Mouse (Mus musculus) layer of hippocampus, adult 8-10 months (tissue): ENCODE results near the gene Olfr930. TPM values are rescaled to one million over a fixed set of nuclear protein-coding genes. Genes with fewer than 3 reads are reported as not detected.
A peak's percentile ranks its signal among the peaks of the same experiment; 100 is the strongest.

ENCODE experiments used
- DNase-seq, 2 experiments: peaks; one replicate each; pipeline ENCODE4 v3.0.0; 2022; ENCODE audit warnings: low spot score in 2 of 2
- total RNA-seq, 4 experiments: library from RNA; stranded (reverse); gene quantifications; 2 replicates each; pipeline ENCODE4 v1.2.4; 2022

The Olfr930 gene
- not detected for total RNA-seq

DNA sequence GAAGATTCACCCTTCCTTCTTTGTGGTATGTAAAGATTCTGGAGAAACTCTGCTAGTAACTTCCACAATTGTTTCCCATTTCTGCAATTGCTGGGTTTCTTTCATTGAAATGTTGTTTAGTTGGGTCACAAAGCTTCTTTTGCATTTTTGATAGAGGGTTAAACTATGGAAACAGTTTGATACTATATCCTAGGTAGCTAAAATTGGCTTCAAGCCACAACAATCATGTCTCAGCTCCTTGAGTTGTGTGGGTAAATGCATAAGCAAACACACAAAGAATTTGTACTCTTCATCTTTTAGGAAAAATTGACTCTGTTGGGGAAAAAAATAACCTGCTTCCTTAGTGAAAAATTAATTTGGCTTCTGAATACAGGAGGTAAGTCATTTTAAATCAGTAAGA, at the start of gene Olfr930:
TSS of gene Olfr930 (plus strand) at position 301 of the 400 bp plus-strand sequence.
- no peak for DNase-seq

DNA sequence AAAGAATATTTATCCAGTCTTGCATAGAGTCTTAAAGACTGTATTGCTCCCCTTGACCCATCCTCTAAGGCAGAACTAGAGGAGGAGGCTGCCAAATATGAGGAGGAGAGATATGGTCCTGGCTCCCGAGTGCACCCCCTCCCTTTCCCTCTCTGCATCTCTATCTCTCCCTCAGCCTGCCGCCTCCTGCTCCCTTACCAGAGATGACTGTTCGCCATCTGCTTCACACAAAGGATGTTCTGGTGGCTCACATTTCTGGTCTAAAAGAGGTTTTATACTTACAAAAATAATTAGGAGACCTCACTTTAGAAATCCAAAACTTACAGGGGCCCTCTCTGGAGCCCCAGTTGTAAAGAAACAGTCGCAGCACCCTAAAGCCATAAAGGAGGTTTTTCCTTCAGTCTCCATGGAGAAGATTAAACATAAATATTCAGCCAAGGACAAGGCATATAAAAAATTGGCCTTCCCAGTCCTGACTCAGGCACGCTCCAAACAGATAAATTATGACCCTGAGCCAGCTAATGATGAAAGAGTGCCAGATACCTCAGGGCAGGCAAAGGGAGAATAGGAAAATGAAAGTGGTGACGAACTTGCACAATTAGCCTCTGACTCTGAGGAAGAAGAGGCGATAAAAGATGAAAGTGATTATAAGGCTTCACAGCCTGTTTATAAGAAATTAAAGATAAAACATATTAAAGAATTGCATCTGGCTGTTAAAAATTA, 24.0 kb downstream of the Olfr930 start:
- DNase-seq = peak; percentile 17 to 21

DNA sequence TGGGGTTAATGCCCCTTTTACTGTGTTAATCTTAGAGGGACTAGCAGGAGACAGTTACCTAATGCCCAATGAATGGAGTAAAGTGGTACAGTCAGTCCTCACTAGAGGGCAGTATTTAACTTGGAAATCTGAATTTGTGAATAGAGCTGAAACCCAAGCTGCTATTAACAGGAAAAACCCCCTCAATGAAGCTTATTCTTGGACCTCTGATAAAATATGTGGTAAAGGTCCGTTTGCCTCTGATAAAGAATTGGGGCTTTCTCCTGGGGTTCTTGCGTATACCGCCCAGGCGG, 24.5 kb downstream of the Olfr930 start:
- no peak for DNase-seq

DNA sequence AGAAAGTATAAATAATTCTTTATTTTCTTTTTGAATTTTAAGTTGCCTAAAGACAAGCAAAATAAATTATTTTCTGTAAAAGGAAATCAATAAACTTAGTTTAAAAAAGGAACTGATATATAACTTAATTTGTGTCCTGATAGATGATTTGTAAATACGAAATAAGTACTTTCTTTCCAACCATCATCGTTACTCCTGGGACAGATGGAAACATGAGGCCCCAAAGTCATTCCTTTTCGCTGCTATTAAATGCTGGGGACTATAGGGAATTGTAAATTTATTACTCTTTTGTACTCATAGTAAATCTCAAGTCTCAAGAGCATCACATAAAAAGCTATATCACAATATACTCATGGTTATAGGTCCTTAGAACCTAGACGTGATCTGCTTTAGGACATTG, 42.4 kb downstream of the Olfr930 start, which contains the start of gene Olfr933:
TSS of gene Olfr933 (plus strand) at position 301 of the 400 bp plus-strand sequence.
- DNase-seq = no peak

Other genes starting within 250 kb of the Olfr930 start
- gene Olfr919, start 226.1 kb upstream of the Olfr930 start, total RNA-seq = not detected
- 10 to 100 TPM; 13.2 to 24.4 (median 19.0) TPM for gene Vwa5a, start 211.5 kb upstream of the Olfr930 start, total RNA-seq
- under 1 TPM in 3 of 4 experiments, not detected in 1; 0.05 to 0.18 (median 0.08) TPM for gene Olfr920, start 177.5 kb upstream of the Olfr930 start, total RNA-seq
- not detected for gene Olfr921, start 156.7 kb upstream of the Olfr930 start, total RNA-seq
- gene Olfr922, start 115.2 kb upstream of the Olfr930 start, total RNA-seq = not detected
- gene Olfr923, start 103.3 kb upstream of the Olfr930 start, total RNA-seq = not detected
- gene Olfr924, start 85.4 kb upstream of the Olfr930 start, total RNA-seq = not detected
- gene Olfr26, start 74.7 kb upstream of the Olfr930 start, total RNA-seq = not detected
- gene Olfr926, start 52.7 kb upstream of the Olfr930 start, total RNA-seq = not detected
- gene Olfr933, start 42.5 kb downstream of the Olfr930 start, total RNA-seq = under 1 TPM in 1 of 4 experiments, not detected in 3; 0.10 TPM
- gene Olfr934, start 58.5 kb downstream of the Olfr930 start, total RNA-seq = not detected
- not detected for gene Olfr935, start 69.9 kb downstream of the Olfr930 start, total RNA-seq
- gene Olfr146, start 93.6 kb downstream of the Olfr930 start, total RNA-seq = not detected
- not detected for gene Olfr937, start 135.1 kb downstream of the Olfr930 start, total RNA-seq
- gene Olfr938, start 149.1 kb downstream of the Olfr930 start, total RNA-seq = not detected
- gene Olfr27, start 198.3 kb downstream of the Olfr930 start, total RNA-seq = not detected
- gene Olfr943, start 236.5 kb downstream of the Olfr930 start, total RNA-seq = not detected